Mouse (Mus musculus): ENCODE measurements around the gene Hes5.

Hes5 gene

GRCm38 (mm10) chr4:154964581-154965235 lies 4.0 kb downstream of the Hes5 start:
- no peak for DNase-seq (ENCODE audit: low spot score in 2 of 2)

- no peak for DNase-seq (ENCODE audit: low spot score in 2 of 2)
Observed at GRCm38 (mm10) chr4:154965856-154966255, 5.1 kb downstream of the Hes5 start.

- DNase-seq (ENCODE audit: low spot score in 2 of 2) = peak in 1 of 2 experiments; percentile 74
Observed at GRCm38 (mm10) chr4:154967173-154967572, 6.5 kb downstream of the Hes5 start.

- DNase-seq (ENCODE audit: low spot score in 2 of 2) = no peak
Observed at GRCm38 (mm10) chr4:154972546-154972945, 11.8 kb downstream of the Hes5 start.

- no peak for DNase-seq (ENCODE audit: low spot score in 2 of 2)
Observed at GRCm38 (mm10) chr4:154974163-154974611, 13.5 kb downstream of the Hes5 start.

GRCm38 (mm10) chr4:154980110-154980509 lies 19.4 kb downstream of the Hes5 start:
- DNase-seq (ENCODE audit: low spot score in 2 of 2) = no peak

- no peak for DNase-seq (ENCODE audit: low spot score in 2 of 2)
Observed at GRCm38 (mm10) chr4:154981076-154981475, 20.4 kb downstream of the Hes5 start.

GRCm38 (mm10) chr4:154981530-154981929 lies 20.8 kb downstream of the Hes5 start:
- DNase-seq (ENCODE audit: low spot score in 2 of 2) = peak; percentile 56 to 85

GRCm38 (mm10) chr4:154982247-154983120 lies 21.8 kb downstream of the Hes5 start:
- no peak for DNase-seq (ENCODE audit: low spot score in 2 of 2)

GRCm38 (mm10) chr4:154983767-154984166 lies 23.0 kb downstream of the Hes5 start:
- no peak for DNase-seq (ENCODE audit: low spot score in 2 of 2)

GRCm38 (mm10) chr4:154985151-154985777 lies 24.5 kb downstream of the Hes5 start:
- no peak for DNase-seq (ENCODE audit: low spot score in 2 of 2)

GRCm38 (mm10) chr4:154986096-154986495 lies 25.4 kb downstream of the Hes5 start:
- DNase-seq (ENCODE audit: low spot score in 2 of 2) = peak in 1 of 2 experiments; percentile 82

- no peak for DNase-seq (ENCODE audit: low spot score in 2 of 2)
Observed at GRCm38 (mm10) chr4:154986750-154987149, 26.0 kb downstream of the Hes5 start.

- DNase-seq (ENCODE audit: low spot score in 2 of 2) = no peak
Observed at GRCm38 (mm10) chr4:154994876-154995275, 34.2 kb downstream of the Hes5 start.

GRCm38 (mm10) chr4:154996572-154997154 lies 35.9 kb downstream of the Hes5 start:
- DNase-seq (ENCODE audit: low spot score in 2 of 2) = no peak

- DNase-seq (ENCODE audit: low spot score in 2 of 2) = no peak
Observed at GRCm38 (mm10) chr4:154999379-154999778, 38.7 kb downstream of the Hes5 start.

- no peak for DNase-seq (ENCODE audit: low spot score in 2 of 2)
Observed at GRCm38 (mm10) chr4:155005278-155005677, 44.6 kb downstream of the Hes5 start.

GRCm38 (mm10) chr4:155006296-155006695 lies 45.6 kb downstream of the Hes5 start:
- DNase-seq (ENCODE audit: low spot score in 2 of 2) = no peak

GRCm38 (mm10) chr4:155007641-155008040 lies 46.9 kb downstream of the Hes5 start:
- no peak for DNase-seq (ENCODE audit: low spot score in 2 of 2)

- DNase-seq (ENCODE audit: low spot score in 2 of 2) = no peak
Observed at GRCm38 (mm10) chr4:155008075-155008474, 47.4 kb downstream of the Hes5 start.

GRCm38 (mm10) chr4:155009216-155009615 lies 48.5 kb downstream of the Hes5 start:
- DNase-seq (ENCODE audit: low spot score in 2 of 2) = no peak

GRCm38 (mm10) chr4:155010870-155011269 lies 50.1 kb downstream of the Hes5 start:
- DNase-seq (ENCODE audit: low spot score in 2 of 2) = peak in 1 of 2 experiments; percentile 51
